Mouse (Mus musculus) thymus, adult 2 months (tissue): ENCODE results near the gene Mfsd10. TPM values are rescaled to one million over a fixed set of nuclear protein-coding genes. Genes with fewer than 3 reads are reported as not detected.

Source experiments
- DNase-seq: peaks from one replicate; pipeline ENCODE4 v3.0.0; 2021
- H3K27ac ChIP-seq: fragments of 200-500 bp; 2 replicates; pipeline ENCODE4 v1.5.1; 2012; ENCODE audit warnings: low read length, control low read depth; ENCODE audit not compliant: control insufficient read depth, insufficient read depth
- H3K27me3 ChIP-seq: fragments of 200-500 bp; 2 replicates; pipeline ENCODE4 v1.6.1; 2012; ENCODE audit warnings: mild to moderate bottlenecking, low read length, moderate library complexity, mixed read lengths; ENCODE audit not compliant: control insufficient read depth, insufficient read depth
- H3K36me3 ChIP-seq: fragments of 200-500 bp; 2 replicates; pipeline ENCODE4 v1.6.1; 2012; ENCODE audit warnings: mild to moderate bottlenecking, low read length, moderate library complexity; ENCODE audit not compliant: control insufficient read depth, insufficient read depth
- H3K4me1 ChIP-seq: fragments of 200-500 bp; replicated peaks from 2 replicates; pipeline ENCODE4 v1.6.1; 2012; ENCODE audit warnings: low read length; ENCODE audit not compliant: control insufficient read depth, insufficient read depth
- H3K4me3 ChIP-seq: fragments of 200-500 bp; 2 replicates; pipeline ENCODE4 v1.5.1; 2012; ENCODE audit warnings: mild to moderate bottlenecking, low read length, control low read depth, moderate library complexity; ENCODE audit not compliant: control insufficient read depth, insufficient read depth
- CTCF ChIP-seq: fragments of 200-500 bp; IDR thresholded peaks from 2 replicates; pipeline ENCODE4 v1.5.1; 2012; ENCODE audit warnings: mild to moderate bottlenecking, control low read depth, low read length, moderate library complexity, borderline replicate concordance; ENCODE audit not compliant: control insufficient read depth, poor library complexity, insufficient read depth; ENCODE audit errors: extremely low read depth
- POLR2A ChIP-seq: fragments of 200-500 bp; IDR thresholded peaks from 2 replicates; pipeline ENCODE4 v1.6.1; 2012; ENCODE audit warnings: mild to moderate bottlenecking, low read length, control low read depth, moderate library complexity; ENCODE audit not compliant: control insufficient read depth, poor library complexity, insufficient read depth; ENCODE audit errors: extremely low read depth
- WGBS: fragments of 180-500 bp; shearing (Covaris S2); methylation state at CpG from one replicate; pipeline ENCODE4 v1.1.7; 2018; 5-methylcytosine and 5-hydroxymethylcytosine counted together
- polyA plus RNA-seq: library from polyadenylated mRNA; depleted of rRNA; stranded (reverse); fragments of >200 nt; gene quantifications from 2 replicates; pipeline ENCODE4 v1.2.3, GENCODE M21; 2012; rRNA removed

Gene Mfsd10
- polyA plus RNA-seq, 1 experiment: 217 TPM

- TF ChIP-seq POLR2A (no peak), CTCF (no peak)
- Histone ChIP-seq H3K4me3 (no peak overlapping the region), H3K4me1 (no peaks in the 10 kb centered on the region), H3K36me3 (no peaks in the 10 kb centered on the region), H3K27ac (no peak overlapping the region), H3K27me3 (no peaks in the 10 kb centered on the region)
- DNase-seq: no peak
- WGBS: 96% methylated on average over 4 of the region's 4 CpGs
These were observed 46.3 kb downstream of the Mfsd10 start for GRCm38 (mm10) chr5:34590702-34591101.

- H3K4me3 ChIP-seq: no peak overlapping the region
- no peak for TF ChIP-seq CTCF
- no peak for TF ChIP-seq POLR2A
- H3K36me3 ChIP-seq: no peaks in the 10 kb centered on the region
- H3K4me1 ChIP-seq: no peaks in the 10 kb centered on the region
- H3K27me3 ChIP-seq: no peaks in the 10 kb centered on the region
- 92% methylated on average over 5 of the region's 5 CpGs for WGBS
- H3K27ac ChIP-seq: no peak overlapping the region
- DNase-seq: no peak
These were observed 47.0 kb downstream of the Mfsd10 start for GRCm38 (mm10) chr5:34590059-34590458.

DNA sequence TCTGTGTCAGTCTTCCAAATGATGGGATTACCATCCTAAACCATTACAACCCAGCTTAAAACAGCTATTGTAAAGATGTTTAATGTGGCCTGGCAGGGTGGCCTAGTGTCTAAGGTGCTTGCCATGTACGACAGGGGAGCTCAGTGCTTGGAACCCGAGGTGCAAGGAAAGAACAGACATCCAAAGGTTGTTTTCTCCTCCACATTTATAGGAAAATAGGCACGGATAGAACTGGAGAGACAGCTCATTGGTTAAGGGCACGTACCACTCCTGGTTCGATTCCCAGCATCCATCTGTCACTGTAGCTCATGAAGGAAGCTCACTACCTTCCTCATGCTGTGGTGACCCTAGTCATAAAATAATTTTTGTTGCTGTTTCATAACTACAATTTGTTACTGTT lies 49.1 kb downstream of the Mfsd10 start:
- Histone ChIP-seq H3K4me3 (no peak overlapping the region), H3K27me3 (no peaks in the 10 kb centered on the region), H3K27ac (no peak overlapping the region), H3K4me1 (0 out of 2 replicates have a peak, but pooled peaks cover 3% of the 10 kb centered on the region), H3K36me3 (no peaks in the 10 kb centered on the region)
- TF ChIP-seq POLR2A: no peak
- TF ChIP-seq CTCF: no peak
- 93% methylated on average over 5 of the region's 5 CpGs for WGBS
- DNase-seq: no peak

DNA sequence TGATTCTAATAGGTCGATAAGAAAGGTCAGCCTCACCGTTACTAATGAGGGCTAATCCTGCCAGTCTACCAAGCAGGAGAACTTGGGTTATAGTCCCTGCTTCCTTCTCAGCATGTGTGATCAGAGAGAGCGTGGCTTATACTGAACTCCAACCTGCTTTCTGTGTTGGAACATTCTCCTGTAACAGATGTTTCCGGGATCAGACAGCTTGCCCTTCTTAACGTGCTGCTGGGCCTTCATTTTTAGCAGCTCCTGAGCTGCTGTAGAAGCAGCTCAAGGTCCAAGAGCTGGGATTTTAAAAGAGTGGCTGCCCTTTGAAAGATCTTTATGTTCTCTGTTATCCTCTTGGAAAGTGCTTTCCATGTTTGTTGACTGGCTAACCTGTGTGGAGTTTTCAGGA lies 51.8 kb downstream of the Mfsd10 start:
- TF ChIP-seq CTCF: no peak
- no peak for TF ChIP-seq POLR2A
- Histone ChIP-seq H3K27ac (no peak overlapping the region), H3K4me1 (0 out of 2 replicates have a peak, but pooled peaks cover 3% of the 10 kb centered on the region), H3K27me3 (no peaks in the 10 kb centered on the region), H3K4me3 (no peak overlapping the region), H3K36me3 (no peaks in the 10 kb centered on the region)
- no peak for DNase-seq
- 93% methylated on average over 5 of the region's 5 CpGs for WGBS

Other genes with a start within 250 kb of the Mfsd10 start
- gene Tnip2, start 123.2 kb downstream of the Mfsd10 start, polyA plus RNA-seq: 19.8 and 22.0 TPM in 2 replicates
- 33.8 and 40.6 TPM in 2 replicates for gene Sh3bp2, start 111.4 kb downstream of the Mfsd10 start, polyA plus RNA-seq
- gene Add1, start 63.5 kb downstream of the Mfsd10 start, polyA plus RNA-seq: 219 and 224 TPM in 2 replicates
- 18.4 and 19.5 TPM in 2 replicates for gene Nop14, start 22.9 kb upstream of the Mfsd10 start, polyA plus RNA-seq
- 3.6 and 4.2 TPM in 2 replicates for gene Grk4, start 23.2 kb upstream of the Mfsd10 start, polyA plus RNA-seq
- 26.0 and 28.3 TPM in 2 replicates for gene Htt, start 124.5 kb upstream of the Mfsd10 start, polyA plus RNA-seq